Mouse (Mus musculus) liver, postnatal 0 days (tissue): ENCODE data around the gene Celf2.

Experiments
- CTCF ChIP-seq: sonication (generic); IDR thresholded peaks from 2 replicates; pipeline ENCODE4 v1.5.1; 2016; ENCODE audit warnings: antibody characterized with exemption, low read depth
- EP300 ChIP-seq: IDR thresholded peaks from 2 replicates; pipeline ENCODE4 v1.6.1; 2016; ENCODE audit warnings: antibody characterized with exemption, low read depth, mild to moderate bottlenecking

DNA sequence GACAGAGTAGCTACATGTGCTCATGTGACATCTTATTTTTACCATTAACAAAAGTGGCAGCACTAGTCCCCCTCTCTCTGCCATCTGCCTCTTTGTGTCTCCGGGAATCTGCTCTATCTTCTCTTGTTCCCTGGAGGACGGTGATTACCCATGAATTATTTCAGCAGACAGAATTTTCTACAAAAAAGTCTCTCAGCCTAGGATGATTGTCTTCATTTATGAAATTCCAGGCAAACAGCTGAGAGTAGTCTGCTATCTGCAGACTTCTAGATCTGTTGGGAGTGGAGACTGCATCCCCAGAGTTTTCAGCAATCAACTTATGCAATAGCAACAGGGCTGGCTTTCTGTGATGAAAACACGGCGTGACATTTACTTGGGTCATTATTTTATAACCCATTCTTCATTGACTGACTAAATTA is 267.8 kb downstream of the Celf2 start:
- TF ChIP-seq EP300 (no peak), CTCF (no peak)
